Mouse (Mus musculus): ENCODE data around the gene Uhmk1. TPM values are rescaled to one million over a fixed set of nuclear protein-coding genes. Genes with fewer than 3 reads are reported as not detected.
A peak's percentile ranks its signal among the peaks of the same experiment; 100 is the strongest.

Gene Uhmk1
- polyA plus RNA-seq, 1 experiment from 2014 or later, result 7.7 TPM

- no peak overlapping the region for H3K27ac ChIP-seq
- 92% methylated on average over 10 of the region's 10 CpGs for WGBS
- no peak overlapping the region for H3K4me2 ChIP-seq
- no peaks in the 10 kb centered on the region for H3K27me3 ChIP-seq
- peaks cover 9% of the 10 kb centered on the region for H3K4me1 ChIP-seq (replicated peaks)
- H3K36me3 ChIP-seq, result peaks cover 35% of the 10 kb centered on the region
- H3K9ac ChIP-seq (replicated peaks), result no peak overlapping the region
- H3K4me3 ChIP-seq (replicated peaks), result no peak overlapping the region
- no peak for ATAC-seq (ENCODE audit: insufficient number of reproducible peaks, insufficient read depth, low FRiP score, low TSS enrichment, low read depth)
- H3K9me3 ChIP-seq, result no peaks in the 10 kb centered on the region
Observed at GRCm38 (mm10) chr1:170213181-170213879, 1.9 kb downstream of the Uhmk1 start.

- Histone ChIP-seq H3K9ac (replicated peaks) (no peak overlapping the region), H3K36me3 (peaks cover 84% of the 10 kb centered on the region), H3K9me3 (0 out of 2 replicates have a peak, but pooled peaks cover 5% of the 10 kb centered on the region), H3K4me2 (no peak overlapping the region), H3K4me1 (replicated peaks) (no peaks in the 10 kb centered on the region), H3K4me3 (replicated peaks) (no peak overlapping the region), H3K27me3 (no peaks in the 10 kb centered on the region), H3K27ac (no peak overlapping the region)
- WGBS, result 97% methylated on average over 6 of the region's 6 CpGs
- no peak for ATAC-seq (ENCODE audit: insufficient number of reproducible peaks, insufficient read depth, low FRiP score, low TSS enrichment, low read depth)
Observed at GRCm38 (mm10) chr1:170206395-170206794, 8.8 kb downstream of the Uhmk1 start.

GRCm38 (mm10) chr1:170200379-170200778 lies 14.8 kb downstream of the Uhmk1 start:
- Histone ChIP-seq H3K27ac (no peak overlapping the region), H3K9me3 (no peaks in the 10 kb centered on the region), H3K4me3 (replicated peaks) (no peak overlapping the region), H3K4me2 (no peak overlapping the region), H3K9ac (replicated peaks) (no peak overlapping the region), H3K27me3 (no peaks in the 10 kb centered on the region), H3K4me1 (replicated peaks) (no peaks in the 10 kb centered on the region), H3K36me3 (peaks cover 84% of the 10 kb centered on the region)
- no peak for ATAC-seq (ENCODE audit: insufficient number of reproducible peaks, insufficient read depth, low FRiP score, low TSS enrichment, low read depth)
- 83% methylated on average over 3 of the region's 3 CpGs for WGBS

GRCm38 (mm10) chr1:170196211-170196610 lies 19.0 kb downstream of the Uhmk1 start:
- H3K4me1 ChIP-seq (replicated peaks), result no peaks in the 10 kb centered on the region
- WGBS, result 91% methylated on average over 8 of the region's 8 CpGs
- no peaks in the 10 kb centered on the region for H3K9me3 ChIP-seq
- no peak for ATAC-seq (ENCODE audit: insufficient number of reproducible peaks, insufficient read depth, low FRiP score, low TSS enrichment, low read depth)
- H3K27ac ChIP-seq, result no peak overlapping the region
- no peak overlapping the region for H3K4me3 ChIP-seq (replicated peaks)
- H3K4me2 ChIP-seq, result no peak overlapping the region
- no peak overlapping the region for H3K9ac ChIP-seq (replicated peaks)
- no peaks in the 10 kb centered on the region for H3K27me3 ChIP-seq
- H3K36me3 ChIP-seq, result peaks cover 85% of the 10 kb centered on the region

- Histone ChIP-seq H3K4me1 (replicated peaks) (no peaks in the 10 kb centered on the region), H3K4me2 (no peak overlapping the region), H3K27me3 (no peaks in the 10 kb centered on the region), H3K9me3 (no peaks in the 10 kb centered on the region), H3K36me3 (peaks cover 49% of the 10 kb centered on the region), H3K9ac (replicated peaks) (no peak overlapping the region), H3K4me3 (replicated peaks) (no peak overlapping the region), H3K27ac (no peak overlapping the region)
- ATAC-seq (ENCODE audit: insufficient number of reproducible peaks, insufficient read depth, low FRiP score, low TSS enrichment, low read depth), result no peak
- 89% methylated on average over 1 of the region's 1 CpGs for WGBS
Observed at GRCm38 (mm10) chr1:170191925-170192324, 23.3 kb downstream of the Uhmk1 start.

- no peak for ATAC-seq (ENCODE audit: insufficient number of reproducible peaks, insufficient read depth, low FRiP score, low TSS enrichment, low read depth)
- H3K27ac ChIP-seq, result no peak overlapping the region
Observed at GRCm38 (mm10) chr1:170190225-170190624, 25.0 kb downstream of the Uhmk1 start.

DNA sequence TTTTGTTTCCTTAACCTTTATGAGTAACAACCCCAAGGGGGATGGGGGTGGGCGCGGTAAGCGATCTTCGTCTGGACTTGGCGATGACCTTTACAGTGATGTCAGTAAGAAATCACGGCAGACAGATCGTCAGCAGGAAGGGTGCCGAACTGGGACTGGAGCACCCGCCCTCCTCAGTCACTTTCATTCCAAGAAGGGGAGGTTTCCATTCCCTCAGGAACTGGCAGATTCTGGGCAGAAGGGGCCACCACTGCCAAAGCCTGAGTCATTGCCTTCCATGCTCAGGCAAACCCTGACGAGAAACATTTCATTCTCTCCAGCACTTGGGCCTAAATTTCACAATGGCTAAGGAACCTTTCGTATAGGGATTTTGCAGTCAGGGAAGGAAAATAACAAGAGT lies 26.6 kb downstream of the Uhmk1 start:
- H3K9ac ChIP-seq (replicated peaks), result no peak overlapping the region
- WGBS, result 72% methylated on average over 11 of the region's 11 CpGs
- H3K36me3 ChIP-seq, result peaks cover 17% of the 10 kb centered on the region
- no peaks in the 10 kb centered on the region for H3K9me3 ChIP-seq
- no peaks in the 10 kb centered on the region for H3K4me1 ChIP-seq (replicated peaks)
- no peak overlapping the region for H3K4me2 ChIP-seq
- ATAC-seq (ENCODE audit: insufficient number of reproducible peaks, insufficient read depth, low FRiP score, low TSS enrichment, low read depth), result no peak
- no peaks in the 10 kb centered on the region for H3K27me3 ChIP-seq
- no peak overlapping the region for H3K4me3 ChIP-seq (replicated peaks)
- H3K27ac ChIP-seq, result no peak overlapping the region

More at GRCm38 (mm10) chr1:170190225-170190624, 25.0 kb downstream of the Uhmk1 start:
- Histone ChIP-seq H3K9ac (replicated peaks) (no peak overlapping the region), H3K9me3 (no peaks in the 10 kb centered on the region), H3K4me3 (replicated peaks) (no peak overlapping the region), H3K36me3 (peaks cover 33% of the 10 kb centered on the region), H3K4me1 (replicated peaks) (no peaks in the 10 kb centered on the region), H3K27me3 (no peaks in the 10 kb centered on the region), H3K4me2 (no peak overlapping the region)
- 78% methylated on average over 4 of the region's 4 CpGs for WGBS

DNA sequence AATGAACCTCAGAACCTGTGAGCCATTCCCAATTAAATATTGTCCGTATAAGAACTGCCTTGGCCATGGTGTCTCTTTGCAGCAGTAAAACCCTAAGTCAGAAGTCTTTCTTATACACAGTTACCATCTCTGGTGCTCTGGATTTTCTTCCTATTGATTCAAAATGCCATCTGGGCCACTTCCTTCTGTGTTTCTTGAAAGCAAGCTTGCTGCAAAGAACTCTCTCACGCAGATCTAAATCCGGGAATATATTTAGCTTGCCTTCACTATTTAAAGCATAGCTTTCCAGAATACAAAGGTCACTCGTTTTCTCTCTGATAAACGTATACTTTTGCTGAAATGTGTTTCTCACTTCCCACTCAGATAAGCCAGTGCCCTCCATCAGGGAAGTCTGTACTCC lies 28.7 kb downstream of the Uhmk1 start:
- Histone ChIP-seq H3K9me3 (no peaks in the 10 kb centered on the region), H3K36me3 (0 out of 2 replicates have a peak, but pooled peaks cover 5% of the 10 kb centered on the region), H3K9ac (replicated peaks) (no peak overlapping the region), H3K27me3 (no peaks in the 10 kb centered on the region), H3K27ac (no peak overlapping the region), H3K4me3 (replicated peaks) (no peak overlapping the region), H3K4me2 (no peak overlapping the region), H3K4me1 (replicated peaks) (no peaks in the 10 kb centered on the region)
- WGBS, result 87% methylated on average over 5 of the region's 5 CpGs
- ATAC-seq (ENCODE audit: insufficient number of reproducible peaks, insufficient read depth, low FRiP score, low TSS enrichment, low read depth), result no peak

DNA sequence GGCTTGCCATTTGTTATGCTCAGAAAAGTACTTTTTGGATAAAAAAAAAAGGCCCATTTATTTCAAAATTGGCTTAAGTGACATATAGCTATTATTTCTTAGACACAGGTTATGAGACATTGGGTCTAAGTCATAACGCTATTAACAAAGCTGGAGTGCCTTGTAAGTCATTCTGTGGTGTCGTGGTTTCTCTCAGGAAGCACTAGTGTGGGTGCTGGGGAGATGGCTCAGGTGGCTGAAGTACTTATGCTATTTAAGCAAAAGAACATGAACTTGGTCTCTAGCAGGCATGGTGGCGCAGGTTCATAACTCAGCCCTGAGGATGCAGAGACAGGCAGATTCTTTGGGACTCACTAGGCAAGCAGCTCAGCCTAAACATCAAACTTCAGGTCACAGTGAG lies 30.1 kb downstream of the Uhmk1 start:
- Histone ChIP-seq H3K36me3 (no peaks in the 10 kb centered on the region), H3K4me1 (replicated peaks) (no peaks in the 10 kb centered on the region), H3K9me3 (no peaks in the 10 kb centered on the region), H3K4me2 (no peak overlapping the region), H3K9ac (replicated peaks) (no peak overlapping the region), H3K4me3 (replicated peaks) (no peak overlapping the region), H3K27me3 (no peaks in the 10 kb centered on the region), H3K27ac (no peak overlapping the region)
- ATAC-seq (ENCODE audit: insufficient number of reproducible peaks, insufficient read depth, low FRiP score, low TSS enrichment, low read depth), result no peak
- WGBS, result 90% methylated on average over 3 of the region's 3 CpGs

DNA sequence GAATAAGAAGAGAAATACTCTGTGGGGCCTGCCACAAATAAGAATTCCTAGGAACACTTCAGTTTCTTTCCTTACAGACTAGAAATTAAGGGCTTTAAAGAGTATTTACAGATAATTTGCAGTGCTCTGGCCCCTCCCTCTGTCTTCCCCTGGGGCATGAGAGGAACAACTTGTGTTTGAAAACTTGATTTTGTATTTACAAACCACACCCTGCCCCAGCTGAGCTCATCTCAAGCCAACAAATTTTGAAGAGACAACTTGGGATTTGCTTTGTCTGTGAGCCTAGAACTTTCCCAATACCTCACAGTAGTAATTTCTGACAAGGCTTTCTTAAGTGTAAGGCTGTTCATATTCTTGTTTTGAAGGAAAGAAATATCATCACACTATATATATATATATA lies 32.5 kb downstream of the Uhmk1 start:
- no peak overlapping the region for H3K9ac ChIP-seq (replicated peaks)
- H3K27me3 ChIP-seq, result no peaks in the 10 kb centered on the region
- no peak overlapping the region for H3K4me3 ChIP-seq (replicated peaks)
- no peak for ATAC-seq (ENCODE audit: insufficient number of reproducible peaks, insufficient read depth, low FRiP score, low TSS enrichment, low read depth)
- no peaks in the 10 kb centered on the region for H3K9me3 ChIP-seq
- H3K4me2 ChIP-seq, result no peak overlapping the region
- no peaks in the 10 kb centered on the region for H3K4me1 ChIP-seq (replicated peaks)
- no peaks in the 10 kb centered on the region for H3K36me3 ChIP-seq
- H3K27ac ChIP-seq, result no peak overlapping the region

GRCm38 (mm10) chr1:170176661-170177239 lies 38.4 kb downstream of the Uhmk1 start:
- no peak overlapping the region for H3K4me3 ChIP-seq (replicated peaks)
- no peak for ATAC-seq (ENCODE audit: insufficient number of reproducible peaks, insufficient read depth, low FRiP score, low TSS enrichment, low read depth)
- H3K9me3 ChIP-seq, result no peaks in the 10 kb centered on the region
- no peak overlapping the region for H3K9ac ChIP-seq (replicated peaks)
- no peaks in the 10 kb centered on the region for H3K36me3 ChIP-seq
- no peak overlapping the region for H3K4me2 ChIP-seq
- peaks cover 12% of the 10 kb centered on the region for H3K4me1 ChIP-seq (replicated peaks)
- no peaks in the 10 kb centered on the region for H3K27me3 ChIP-seq
- 86% methylated on average over 8 of the region's 8 CpGs for WGBS
- H3K27ac ChIP-seq, result no peak overlapping the region

GRCm38 (mm10) chr1:170175848-170176247 lies 39.3 kb downstream of the Uhmk1 start:
- Histone ChIP-seq H3K27me3 (no peaks in the 10 kb centered on the region), H3K9me3 (no peaks in the 10 kb centered on the region), H3K27ac (no peak overlapping the region), H3K9ac (replicated peaks) (no peak overlapping the region), H3K4me2 (peak overlapping the region; percentile 73), H3K4me3 (replicated peaks) (no peak overlapping the region), H3K36me3 (no peaks in the 10 kb centered on the region), H3K4me1 (replicated peaks) (peaks cover 12% of the 10 kb centered on the region)
- WGBS, result 47% methylated on average over 6 of the region's 6 CpGs
- no peak for ATAC-seq (ENCODE audit: insufficient number of reproducible peaks, insufficient read depth, low FRiP score, low TSS enrichment, low read depth)

All from limb, embryonic 12.5 days (tissue).